Mouse (Mus musculus): ENCODE results near the gene Mthfsl.
"Not testable (repeated sequence)": the region's sequence is repeated elsewhere in the genome, so short reads cannot be mapped to it uniquely, and the experiment has no call there.

DNA sequence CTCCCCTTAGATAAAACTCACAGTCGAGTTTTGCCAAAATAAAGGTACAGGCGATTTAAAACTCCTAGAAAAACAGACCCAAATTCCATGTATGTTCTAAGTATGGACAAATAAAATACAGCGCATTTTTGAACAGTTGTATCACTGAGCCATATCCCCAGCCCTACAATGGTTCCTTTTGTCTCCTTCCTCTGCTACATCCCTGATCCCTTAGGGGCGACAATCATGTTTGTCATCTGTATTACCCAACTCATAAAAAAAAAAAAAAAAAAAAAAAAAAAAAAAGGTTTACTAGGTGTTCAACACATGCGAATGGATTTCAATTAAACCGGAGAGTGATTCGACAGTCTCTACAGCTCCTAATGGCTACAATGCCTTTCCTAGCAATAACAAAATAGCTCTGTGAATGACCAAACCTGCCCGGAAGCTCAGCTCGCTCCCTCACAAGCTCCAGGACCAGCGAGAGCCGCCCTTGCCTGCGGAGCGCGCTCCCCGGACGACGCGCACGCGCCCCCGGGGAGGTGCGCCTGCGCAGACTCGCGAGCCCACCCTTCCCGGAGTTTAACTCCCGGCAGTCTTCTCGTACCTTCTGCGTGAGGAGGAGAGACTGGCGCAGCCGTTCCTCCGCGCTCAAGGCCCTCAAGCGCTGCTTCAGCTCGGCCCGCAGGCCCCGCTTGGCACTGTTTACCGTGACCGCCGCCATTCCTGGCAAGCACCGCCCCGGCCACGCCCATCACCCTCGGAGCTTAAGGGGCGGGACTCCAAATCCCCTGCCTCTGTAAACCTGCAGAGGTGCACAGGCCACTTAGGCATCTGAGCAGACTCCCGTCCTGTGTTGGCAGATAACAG is 799 bp downstream of the Mthfsl start:
- TF ChIP-seq CTCF (conservative IDR thresholded peaks at IDR 0.05; ENCODE audit: insufficient read depth, insufficient read length, low read depth, low read length); POLR2A (IDR thresholded peaks at IDR 0.05; ENCODE audit: low read depth, low read length): not testable (repeated sequence)

All from kidney, adult 2 months (tissue).